Mouse (Mus musculus) forebrain, embryonic 15.5 days (tissue): ENCODE measurements around the gene Vstm4. TPM values are rescaled to one million over a fixed set of nuclear protein-coding genes. Genes with fewer than 3 reads are reported as not detected.

Source experiments
- ATAC-seq: fragments of 200-750 bp; cut with Nextera tagmentation; replicated peaks from 2 replicates; pipeline ENCODE4 v1.8.0; 2017; ENCODE audit warnings: mild to moderate bottlenecking, moderate TSS enrichment, moderate library complexity
- H3K27ac ChIP-seq: fragments of 300-500 bp; sonication (generic); replicated peaks from 2 replicates; pipeline ENCODE4 v1.5.1; 2015; ENCODE audit warnings: mild to moderate bottlenecking, inconsistent platforms
- H3K27me3 ChIP-seq: fragments of 300-500 bp; sonication (generic); 2 replicates; pipeline ENCODE4 v1.6.1; 2015; ENCODE audit warnings: inconsistent platforms
- H3K36me3 ChIP-seq: fragments of 300-500 bp; sonication (generic); 2 replicates; pipeline ENCODE4 v1.6.1; 2015; ENCODE audit warnings: mild to moderate bottlenecking, inconsistent platforms
- H3K4me1 ChIP-seq: fragments of 300-500 bp; sonication (generic); 2 replicates; pipeline ENCODE4 v1.6.1; 2015; ENCODE audit warnings: inconsistent platforms
- H3K4me2 ChIP-seq: fragments of 300-500 bp; sonication (generic); replicated peaks from 2 replicates; pipeline ENCODE4 v1.6.1; 2015; ENCODE audit warnings: mild to moderate bottlenecking, inconsistent platforms
- H3K4me3 ChIP-seq: fragments of 300-500 bp; sonication (generic); 2 replicates; pipeline ENCODE4 v1.5.1; 2015; ENCODE audit warnings: mild to moderate bottlenecking, inconsistent platforms
- H3K9ac ChIP-seq: fragments of 300-500 bp; sonication (generic); replicated peaks from 2 replicates; pipeline ENCODE4 v1.6.1; 2015; ENCODE audit warnings: mild to moderate bottlenecking, inconsistent platforms
- H3K9me3 ChIP-seq: fragments of 300-500 bp; sonication (generic); 2 replicates; pipeline ENCODE4 v1.6.1; 2016; ENCODE audit warnings: inconsistent platforms
- WGBS: fragments of 180-500 bp; shearing (Covaris S2); methylation state at CpG from one replicate; pipeline ENCODE4 v1.1.7; 2015; ENCODE audit warnings: mixed read lengths; 5-methylcytosine and 5-hydroxymethylcytosine counted together
- polyA plus RNA-seq: library from polyadenylated mRNA; unstranded; fragments of >200 nt; fragmentation: Nextera tagmentation; extraction: Ambion mirVana; gene quantifications from 2 replicates; pipeline ENCODE4 v1.2.1, GENCODE M21; 2015

The Vstm4 gene
- polyA plus RNA-seq, 1 experiment from 2014 or later, result 7.1 TPM

DNA sequence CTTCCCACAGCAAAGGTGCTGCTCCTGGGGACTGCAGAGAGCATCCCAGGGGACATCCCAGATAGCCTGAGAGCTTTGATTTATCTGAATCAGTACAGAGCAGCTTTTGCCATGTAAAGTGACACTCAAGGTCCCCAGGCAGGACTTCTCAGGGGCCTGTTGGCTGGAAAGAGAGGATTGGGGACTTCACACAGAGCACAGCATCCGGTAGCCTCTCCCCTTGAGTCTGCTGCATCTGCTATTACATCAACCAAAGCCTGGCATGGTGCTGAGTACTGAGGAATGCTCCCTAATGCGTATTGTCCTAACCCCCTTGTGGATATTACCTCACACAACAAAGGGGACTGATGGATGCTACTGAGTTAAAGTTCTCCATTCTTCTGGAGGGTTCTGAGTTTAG is 5.1 kb downstream of the Vstm4 start:
- ATAC-seq, result no peak
- no peaks in the 10 kb centered on the region for H3K9me3 ChIP-seq
- WGBS, result 43% methylated on average over 2 of the region's 2 CpGs

GRCm38 (mm10) chr14:32865331-32865730 is 8.8 kb downstream of the Vstm4 start:
- Histone ChIP-seq H3K27ac (no peak overlapping the region), H3K27me3 (no peaks in the 10 kb centered on the region), H3K36me3 (no peaks in the 10 kb centered on the region), H3K4me1 (no peaks in the 10 kb centered on the region), H3K4me2 (no peak overlapping the region), H3K9me3 (no peaks in the 10 kb centered on the region), H3K4me3 (no peak overlapping the region), H3K9ac (no peak overlapping the region)
- ATAC-seq, result no peak
- 81% methylated on average over 3 of the region's 3 CpGs for WGBS

More for the DNA sequence above, 5.1 kb downstream of the Vstm4 start:
- Histone ChIP-seq H3K27ac (no peak overlapping the region), H3K4me1 (peaks cover 6% of the 10 kb centered on the region), H3K9ac (no peak overlapping the region), H3K36me3 (no peaks in the 10 kb centered on the region), H3K4me3 (no peak overlapping the region), H3K4me2 (no peak overlapping the region), H3K27me3 (no peaks in the 10 kb centered on the region; the same call in 1 of the 2 replicates)

- Histone ChIP-seq H3K4me1 (no peaks in the 10 kb centered on the region), H3K9ac (no peak overlapping the region), H3K27ac (no peak overlapping the region), H3K4me3 (no peak overlapping the region), H3K4me2 (no peak overlapping the region), H3K27me3 (no peaks in the 10 kb centered on the region), H3K9me3 (no peaks in the 10 kb centered on the region), H3K36me3 (no peaks in the 10 kb centered on the region)
- WGBS, result 87% methylated on average over 5 of the region's 5 CpGs
- no peak for ATAC-seq
Measured at GRCm38 (mm10) chr14:32871963-32872362, 15.4 kb downstream of the Vstm4 start.

DNA sequence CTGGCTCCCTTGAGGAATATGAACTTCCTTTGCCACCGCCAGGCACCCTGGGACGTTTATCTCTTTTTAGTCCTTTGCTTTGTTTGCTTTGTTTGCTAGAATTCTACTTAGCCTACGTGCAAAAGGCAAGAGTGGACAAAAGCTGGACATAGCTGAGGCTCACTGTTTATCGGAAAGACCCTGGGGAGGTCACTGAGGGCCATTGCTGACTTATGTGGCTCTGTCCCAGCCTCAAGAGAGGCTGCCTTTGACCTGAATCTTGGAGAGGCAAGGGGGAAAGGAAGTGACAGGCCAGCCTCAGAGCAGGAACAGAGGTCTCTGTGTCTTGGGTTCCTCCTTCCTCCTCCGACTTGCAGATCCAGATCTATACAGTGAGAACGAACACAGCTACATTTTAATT is 21.0 kb downstream of the Vstm4 start:
- WGBS, result 75% methylated on average over 6 of the region's 6 CpGs
- Histone ChIP-seq H3K4me2 (no peak overlapping the region), H3K4me3 (no peak overlapping the region), H3K36me3 (no peaks in the 10 kb centered on the region), H3K9me3 (no peaks in the 10 kb centered on the region), H3K27me3 (no peaks in the 10 kb centered on the region), H3K4me1 (no peaks in the 10 kb centered on the region), H3K9ac (no peak overlapping the region), H3K27ac (no peak overlapping the region)
- ATAC-seq, result no peak

- Histone ChIP-seq H3K4me1 (no peaks in the 10 kb centered on the region), H3K36me3 (no peaks in the 10 kb centered on the region), H3K9me3 (no peaks in the 10 kb centered on the region), H3K4me3 (no peak overlapping the region), H3K4me2 (no peak overlapping the region), H3K27me3 (no peaks in the 10 kb centered on the region), H3K27ac (no peak overlapping the region), H3K9ac (no peak overlapping the region)
- 90% methylated on average over 5 of the region's 5 CpGs for WGBS
- no peak for ATAC-seq
Measured at GRCm38 (mm10) chr14:32880332-32880731, 23.8 kb downstream of the Vstm4 start.

- Histone ChIP-seq H3K9ac (no peak overlapping the region), H3K9me3 (no peaks in the 10 kb centered on the region), H3K27ac (no peak overlapping the region), H3K4me1 (no peaks in the 10 kb centered on the region), H3K27me3 (no peaks in the 10 kb centered on the region), H3K4me3 (no peak overlapping the region), H3K36me3 (no peaks in the 10 kb centered on the region), H3K4me2 (no peak overlapping the region)
- no peak for ATAC-seq
- 89% methylated on average over 1 of the region's 1 CpGs for WGBS
Measured at GRCm38 (mm10) chr14:32881693-32882092, 25.1 kb downstream of the Vstm4 start.

GRCm38 (mm10) chr14:32888876-32889674 is 32.5 kb downstream of the Vstm4 start:
- no peaks in the 10 kb centered on the region for H3K27me3 ChIP-seq
- 7% methylated on average over 6 of the region's 6 CpGs for WGBS
- H3K4me2 ChIP-seq, result no peak overlapping the region
- H3K36me3 ChIP-seq, result no peaks in the 10 kb centered on the region
- H3K4me3 ChIP-seq, result no peak overlapping the region
- H3K27ac ChIP-seq, result peak overlapping the region; percentile 60; the same call in 1 of the 2 replicates
- ATAC-seq, result peak; percentile 94
- H3K9me3 ChIP-seq, result no peaks in the 10 kb centered on the region
- H3K4me1 ChIP-seq, result peaks cover 14% of the 10 kb centered on the region
- no peak overlapping the region for H3K9ac ChIP-seq

GRCm38 (mm10) chr14:32894341-32894853 is 37.8 kb downstream of the Vstm4 start:
- H3K9ac ChIP-seq, result no peak overlapping the region

GRCm38 (mm10) chr14:32894878-32895277 is 38.3 kb downstream of the Vstm4 start:
- Histone ChIP-seq H3K9ac (no peak overlapping the region), H3K36me3 (no peaks in the 10 kb centered on the region), H3K9me3 (no peaks in the 10 kb centered on the region), H3K4me3 (no peak overlapping the region), H3K27ac (no peak overlapping the region), H3K4me2 (no peak overlapping the region), H3K27me3 (no peaks in the 10 kb centered on the region), H3K4me1 (no peaks in the 10 kb centered on the region)
- 89% methylated on average over 4 of the region's 4 CpGs for whole genome bisulfite sequencing
- ATAC-seq, result no peak

More at GRCm38 (mm10) chr14:32894341-32894853, 37.8 kb downstream of the Vstm4 start:
- H3K4me1 ChIP-seq, result peaks cover 3% of the 10 kb centered on the region
- no peak overlapping the region for H3K4me2 ChIP-seq
- 78% methylated on average over 4 of the region's 4 CpGs for WGBS
- no peak for ATAC-seq
- H3K27ac ChIP-seq, result no peak overlapping the region
- H3K36me3 ChIP-seq, result no peaks in the 10 kb centered on the region
- H3K27me3 ChIP-seq, result no peaks in the 10 kb centered on the region
- no peaks in the 10 kb centered on the region for H3K9me3 ChIP-seq
- no peak overlapping the region for H3K4me3 ChIP-seq

GRCm38 (mm10) chr14:32896896-32897295 is 40.3 kb downstream of the Vstm4 start:
- Histone ChIP-seq H3K4me3 (no peak overlapping the region), H3K27me3 (no peaks in the 10 kb centered on the region), H3K9me3 (no peaks in the 10 kb centered on the region), H3K4me1 (no peaks in the 10 kb centered on the region), H3K9ac (no peak overlapping the region), H3K36me3 (no peaks in the 10 kb centered on the region), H3K4me2 (no peak overlapping the region), H3K27ac (no peak overlapping the region)
- no peak for ATAC-seq
- WGBS, result 91% methylated on average over 2 of the region's 2 CpGs

DNA sequence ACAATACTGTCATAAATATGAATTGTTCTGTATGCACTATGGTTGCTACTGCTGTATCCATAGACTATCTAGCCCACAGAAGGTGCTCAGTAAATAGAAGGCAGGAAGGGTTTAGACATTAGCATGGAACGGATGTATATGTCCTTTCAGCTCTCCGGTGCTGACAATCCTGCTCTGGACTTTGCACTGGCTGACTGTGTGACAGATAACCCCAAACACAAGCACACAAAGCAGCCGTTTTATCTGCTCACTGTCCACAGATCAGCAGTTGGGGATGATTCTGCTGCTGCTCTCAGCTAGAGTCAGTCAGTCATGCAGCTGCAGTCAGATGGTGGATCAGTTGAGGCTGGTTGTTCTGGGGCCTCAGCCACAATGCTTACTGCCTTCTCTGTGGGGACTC is 46.6 kb downstream of the Vstm4 start:
- Histone ChIP-seq H3K27ac (no peak overlapping the region), H3K9me3 (no peaks in the 10 kb centered on the region), H3K36me3 (no peaks in the 10 kb centered on the region), H3K4me3 (no peak overlapping the region), H3K4me1 (peaks cover 9% of the 10 kb centered on the region), H3K27me3 (no peaks in the 10 kb centered on the region), H3K9ac (no peak overlapping the region), H3K4me2 (no peak overlapping the region)
- WGBS, result 82% methylated on average over 3 of the region's 3 CpGs
- no peak for ATAC-seq

DNA sequence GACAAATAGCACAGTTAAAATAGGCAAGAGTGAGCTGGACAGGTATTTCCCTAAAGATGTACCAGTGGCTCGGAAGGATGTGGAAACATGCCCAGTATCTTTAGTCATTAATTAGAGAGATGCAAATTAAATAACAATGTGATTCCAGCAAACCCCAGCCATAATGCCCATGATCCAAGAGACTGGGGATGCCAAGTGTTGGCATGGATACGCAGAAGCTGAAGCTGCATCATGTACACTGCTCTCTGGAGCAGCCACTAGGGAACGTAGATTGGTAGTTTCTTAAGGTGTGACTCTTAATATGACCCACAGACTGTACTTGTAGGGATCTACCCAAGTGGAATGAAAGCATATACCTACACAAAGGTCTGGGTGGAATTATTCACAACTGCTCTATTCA is 50.0 kb downstream of the Vstm4 start:
- ATAC-seq, result no peak
- Histone ChIP-seq H3K27me3 (no peaks in the 10 kb centered on the region), H3K9me3 (no peaks in the 10 kb centered on the region), H3K36me3 (no peaks in the 10 kb centered on the region), H3K4me1 (peaks cover 12% of the 10 kb centered on the region), H3K4me3 (no peak overlapping the region), H3K9ac (no peak overlapping the region), H3K4me2 (no peak overlapping the region), H3K27ac (no peak overlapping the region)
- WGBS, result 40% methylated on average over 3 of the region's 3 CpGs

DNA sequence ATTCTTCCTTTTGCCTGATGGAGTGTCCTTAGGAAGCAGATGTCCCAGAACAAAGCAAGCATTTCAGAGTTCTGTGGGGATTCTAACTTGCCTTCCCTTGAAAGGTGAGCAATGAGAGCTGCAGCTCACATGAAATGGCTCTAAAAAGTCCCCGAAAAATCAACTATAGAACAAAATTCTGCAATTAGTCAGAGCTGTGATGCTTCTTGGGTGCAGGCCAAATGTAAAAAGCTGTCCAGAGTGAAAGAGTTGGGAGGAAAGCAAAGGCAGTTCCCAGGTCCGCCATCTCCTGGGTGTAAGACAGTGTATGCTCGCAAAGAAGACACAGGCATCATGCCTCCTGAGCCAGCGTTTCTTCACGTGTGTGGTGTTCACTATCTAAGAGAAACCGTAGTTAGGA is 52.6 kb downstream of the Vstm4 start:
- H3K4me1 ChIP-seq, result peaks cover 12% of the 10 kb centered on the region
- WGBS, result 74% methylated on average over 6 of the region's 6 CpGs
- no peaks in the 10 kb centered on the region for H3K27me3 ChIP-seq
- H3K9me3 ChIP-seq, result no peaks in the 10 kb centered on the region
- no peak overlapping the region for H3K4me2 ChIP-seq
- no peaks in the 10 kb centered on the region for H3K36me3 ChIP-seq
- no peak overlapping the region for H3K27ac ChIP-seq
- ATAC-seq, result no peak
- H3K4me3 ChIP-seq, result no peak overlapping the region
- H3K9ac ChIP-seq, result no peak overlapping the region
